Mouse (Mus musculus) midbrain, embryonic 12.5 days (tissue): ENCODE results near the gene Sec24c. TPM values are rescaled to one million over a fixed set of nuclear protein-coding genes. Genes with fewer than 3 reads are reported as not detected.

Experiments
- ATAC-seq: fragments of 200-750 bp; cut with Nextera tagmentation; 2 replicates; pipeline ENCODE4 v1.8.0; 2017; ENCODE audit warnings: low read depth, moderate TSS enrichment, moderate library complexity; ENCODE audit not compliant: low FRiP score
- H3K27ac ChIP-seq: fragments of 300-500 bp; sonication (generic); replicated peaks from 2 replicates; pipeline ENCODE4 v1.5.1; 2016; ENCODE audit warnings: mild to moderate bottlenecking
- H3K27me3 ChIP-seq: fragments of 300-500 bp; sonication (generic); 2 replicates; pipeline ENCODE4 v1.6.1; 2016; ENCODE audit warnings: mild to moderate bottlenecking
- H3K36me3 ChIP-seq: fragments of 300-500 bp; sonication (generic); 2 replicates; pipeline ENCODE4 v1.6.1; 2016
- H3K4me1 ChIP-seq: fragments of 300-500 bp; sonication (generic); 2 replicates; pipeline ENCODE4 v1.6.1; 2016
- H3K4me2 ChIP-seq: fragments of 300-500 bp; sonication (generic); replicated peaks from 2 replicates; pipeline ENCODE4 v1.6.1; 2016; ENCODE audit warnings: mild to moderate bottlenecking, moderate library complexity
- H3K4me3 ChIP-seq: fragments of 300-500 bp; sonication (generic); 2 replicates; pipeline ENCODE4 v1.5.1; 2016; ENCODE audit warnings: mild to moderate bottlenecking
- H3K9ac ChIP-seq: fragments of 300-500 bp; sonication (generic); replicated peaks from 2 replicates; pipeline ENCODE4 v1.6.1; 2016; ENCODE audit warnings: mild to moderate bottlenecking, moderate library complexity
- H3K9me3 ChIP-seq: fragments of 300-500 bp; sonication (generic); 2 replicates; pipeline ENCODE4 v1.6.1; 2016; ENCODE audit warnings: mild to moderate bottlenecking
- WGBS: fragments of 180-500 bp; shearing (Covaris S2); methylation state at CpG from one replicate; pipeline ENCODE4 v1.1.7; 2016; 5-methylcytosine and 5-hydroxymethylcytosine counted together
- polyA plus RNA-seq: library from polyadenylated mRNA; unstranded; fragments of >200 nt; fragmentation: Nextera tagmentation; extraction: Ambion mirVana; gene quantifications from 2 replicates; pipeline ENCODE4 v1.2.1, GENCODE M21; 2016

Gene Sec24c
- polyA plus RNA-seq, 1 experiment from 2014 or later: 97.5 TPM

DNA sequence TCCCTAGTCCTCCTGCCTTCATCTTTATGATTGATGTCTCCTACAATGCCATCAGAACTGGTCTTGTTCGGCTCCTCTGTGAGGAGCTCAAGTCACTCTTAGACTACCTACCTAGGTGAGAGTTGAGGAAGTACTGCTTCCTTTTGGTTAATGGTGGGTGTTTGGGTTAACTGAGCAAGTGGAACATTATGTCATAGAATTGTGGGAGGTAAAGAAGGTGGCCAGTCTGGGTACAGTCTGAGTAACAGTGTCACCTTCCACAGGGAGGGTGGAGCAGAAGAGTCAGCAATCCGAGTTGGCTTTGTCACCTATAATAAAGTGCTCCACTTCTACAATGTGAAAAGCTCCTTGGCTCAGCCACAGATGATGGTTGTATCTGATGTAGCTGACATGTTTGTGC, 14.9 kb downstream of the Sec24c start:
- H3K9ac ChIP-seq: no peak overlapping the region
- H3K4me3 ChIP-seq: no peak overlapping the region
- H3K4me1 ChIP-seq: peaks cover 2% of the 10 kb centered on the region; the same call in 1 of the 2 replicates
- H3K27ac ChIP-seq: no peak overlapping the region
- 92% methylated on average over 2 of the region's 2 CpGs for WGBS
- H3K4me2 ChIP-seq: no peak overlapping the region
- no peaks in the 10 kb centered on the region for H3K27me3 ChIP-seq
- no peaks in the 10 kb centered on the region for H3K9me3 ChIP-seq
- no peak for ATAC-seq
- H3K36me3 ChIP-seq: peaks cover 99% of the 10 kb centered on the region

- WGBS: 95% methylated on average over 6 of the region's 6 CpGs
- H3K36me3 ChIP-seq: peaks cover 76% of the 10 kb centered on the region
Measured at GRCm38 (mm10) chr14:20691772-20692171, 17.7 kb downstream of the Sec24c start.

GRCm38 (mm10) chr14:20693589-20694101, 19.5 kb downstream of the Sec24c start:
- Histone ChIP-seq H3K27ac (no peak overlapping the region), H3K4me2 (no peak overlapping the region), H3K4me3 (no peak overlapping the region), H3K36me3 (peaks cover 57% of the 10 kb centered on the region), H3K4me1 (peaks cover 37% of the 10 kb centered on the region), H3K9ac (no peak overlapping the region), H3K27me3 (no peaks in the 10 kb centered on the region), H3K9me3 (no peaks in the 10 kb centered on the region)
- ATAC-seq: no peak
- WGBS: 95% methylated on average over 10 of the region's 10 CpGs

More at GRCm38 (mm10) chr14:20691772-20692171, 17.7 kb downstream of the Sec24c start:
- H3K27me3 ChIP-seq: no peaks in the 10 kb centered on the region
- H3K9me3 ChIP-seq: no peaks in the 10 kb centered on the region
- H3K27ac ChIP-seq: no peak overlapping the region
- no peak overlapping the region for H3K4me2 ChIP-seq
- no peak overlapping the region for H3K9ac ChIP-seq
- peaks cover 20% of the 10 kb centered on the region for H3K4me1 ChIP-seq
- ATAC-seq: no peak
- H3K4me3 ChIP-seq: no peak overlapping the region

GRCm38 (mm10) chr14:20694185-20694883, 20.2 kb downstream of the Sec24c start:
- Histone ChIP-seq H3K27me3 (no peaks in the 10 kb centered on the region), H3K9me3 (no peaks in the 10 kb centered on the region), H3K36me3 (peaks cover 50% of the 10 kb centered on the region), H3K4me2 (peak overlapping the region; percentile 87), H3K27ac (peak overlapping the region; percentile 97), H3K4me3 (peak overlapping the region; percentile 90), H3K9ac (peak overlapping the region; percentile 91), H3K4me1 (peaks cover 40% of the 10 kb centered on the region)
- 52% methylated on average over 13 of the region's 13 CpGs for WGBS
- peak; percentile 61 for ATAC-seq

GRCm38 (mm10) chr14:20694884-20695760, 21.0 kb downstream of the Sec24c start, which contains the start of gene Fut11:
TSS of gene Fut11 (plus strand) at chr14:20694968.
- Histone ChIP-seq H3K4me1 (peaks cover 45% of the 10 kb centered on the region), H3K36me3 (peaks cover 43% of the 10 kb centered on the region), H3K4me2 (peak within 1 kb of the TSS; percentile 87), H3K27ac (peak within 1 kb of the TSS; percentile 97), H3K9me3 (no peaks in the 10 kb centered on the region), H3K9ac (peak within 1 kb of the TSS; percentile 91), H3K27me3 (no peaks in the 10 kb centered on the region), H3K4me3 (peak within 1 kb of the TSS; percentile 90)
- under 1% methylated on average over 111 of the region's 111 CpGs for WGBS
- peak; percentile 94 for ATAC-seq

GRCm38 (mm10) chr14:20695761-20696520, 21.8 kb downstream of the Sec24c start:
- no peak for ATAC-seq
- 15% methylated on average over 27 of the region's 27 CpGs for WGBS
- Histone ChIP-seq H3K9ac (peak overlapping the region; percentile 91), H3K4me2 (peak overlapping the region; percentile 87), H3K27me3 (no peaks in the 10 kb centered on the region), H3K36me3 (peaks cover 35% of the 10 kb centered on the region), H3K9me3 (no peaks in the 10 kb centered on the region), H3K4me1 (peaks cover 51% of the 10 kb centered on the region), H3K4me3 (peak overlapping the region; percentile 90), H3K27ac (peak overlapping the region; percentile 97)

DNA sequence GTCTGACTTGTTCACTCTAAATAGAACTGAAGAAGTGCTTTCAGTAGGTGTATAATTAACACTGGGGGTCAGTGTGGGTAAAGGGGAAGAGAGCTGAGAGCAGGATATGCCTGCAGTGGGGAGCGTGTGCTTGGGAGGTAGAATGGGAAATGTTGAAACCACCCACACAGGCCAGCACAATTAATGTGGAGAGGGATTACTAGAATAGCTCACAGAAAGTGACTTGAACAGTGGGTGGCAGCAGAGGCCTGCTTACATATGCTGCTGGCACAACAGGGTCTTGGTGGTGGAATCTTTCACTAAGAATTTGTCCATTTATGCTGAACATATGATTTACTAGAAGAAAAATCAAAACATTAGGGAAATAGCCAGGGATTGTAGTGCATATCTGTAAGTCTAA, 22.9 kb downstream of the Sec24c start:
- Histone ChIP-seq H3K4me3 (peak overlapping the region; percentile 90), H3K27ac (no peak overlapping the region; the same call in 1 of the 2 replicates), H3K4me1 (peaks cover 60% of the 10 kb centered on the region), H3K27me3 (no peaks in the 10 kb centered on the region), H3K36me3 (peaks cover 25% of the 10 kb centered on the region), H3K4me2 (peak overlapping the region; percentile 87), H3K9me3 (no peaks in the 10 kb centered on the region), H3K9ac (peak overlapping the region; percentile 91; the same call in 1 of the 2 replicates)
- WGBS: 15% methylated on average over 1 of the region's 1 CpGs
- no peak for ATAC-seq

DNA sequence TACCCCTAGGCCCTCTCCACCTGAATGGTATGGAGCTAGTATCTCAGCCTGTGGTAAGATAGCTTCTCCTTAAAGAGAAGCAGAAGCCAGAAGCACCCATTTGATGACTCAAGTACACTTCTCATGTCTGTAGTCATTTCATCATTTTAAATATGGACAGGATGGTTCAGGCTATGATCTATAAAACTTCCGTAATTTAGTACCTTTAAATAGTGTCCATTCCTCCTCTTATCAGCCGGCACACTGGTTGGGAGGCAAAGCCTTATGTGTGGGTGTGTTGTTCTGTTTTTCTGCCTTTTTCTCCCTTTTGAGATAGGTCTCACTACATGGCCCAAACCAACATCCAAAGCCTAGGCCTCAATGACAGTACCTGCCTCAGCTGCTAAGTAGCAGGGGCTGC, 24.4 kb downstream of the Sec24c start:
- 0 out of 2 replicates have a peak overlapping the region, but pooled peaks have one; percentile 5 for H3K4me3 ChIP-seq
- peaks cover 9% of the 10 kb centered on the region for H3K36me3 ChIP-seq
- H3K9ac ChIP-seq: peak overlapping the region; percentile 31; the same call in 1 of the 2 replicates
- WGBS: 92% methylated on average over 2 of the region's 2 CpGs
- peaks cover 64% of the 10 kb centered on the region for H3K4me1 ChIP-seq
- peak overlapping the region; percentile 87; the same call in 1 of the 2 replicates for H3K4me2 ChIP-seq
- no peak overlapping the region for H3K27ac ChIP-seq
- no peaks in the 10 kb centered on the region for H3K27me3 ChIP-seq
- ATAC-seq: no peak
- H3K9me3 ChIP-seq: no peaks in the 10 kb centered on the region

DNA sequence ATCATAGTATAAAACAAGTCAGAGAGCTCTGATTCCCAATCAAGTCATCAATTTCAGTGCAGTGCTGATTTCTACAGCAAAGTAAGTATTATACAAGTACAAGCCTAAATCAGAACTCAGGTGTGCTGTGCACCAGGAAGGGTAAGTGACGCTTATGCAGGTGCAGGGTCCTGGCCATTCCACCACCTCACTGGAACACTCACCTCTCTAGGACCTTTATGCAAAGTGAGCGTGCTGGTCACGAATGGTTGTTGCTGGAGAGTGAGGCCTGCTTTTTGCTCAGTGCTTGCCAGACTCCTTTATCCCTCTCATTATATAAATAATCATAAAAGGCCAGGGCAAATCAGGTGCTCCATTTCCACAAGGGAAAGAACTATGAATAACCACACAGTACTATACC, 26.3 kb downstream of the Sec24c start:
- peaks cover 61% of the 10 kb centered on the region for H3K4me1 ChIP-seq
- no peaks in the 10 kb centered on the region for H3K27me3 ChIP-seq
- ATAC-seq: no peak
- H3K4me3 ChIP-seq: no peak overlapping the region
- H3K36me3 ChIP-seq: peaks cover 11% of the 10 kb centered on the region
- H3K27ac ChIP-seq: no peak overlapping the region
- no peak overlapping the region for H3K4me2 ChIP-seq
- H3K9me3 ChIP-seq: no peaks in the 10 kb centered on the region
- H3K9ac ChIP-seq: no peak overlapping the region
- WGBS: 89% methylated on average over 3 of the region's 3 CpGs

DNA sequence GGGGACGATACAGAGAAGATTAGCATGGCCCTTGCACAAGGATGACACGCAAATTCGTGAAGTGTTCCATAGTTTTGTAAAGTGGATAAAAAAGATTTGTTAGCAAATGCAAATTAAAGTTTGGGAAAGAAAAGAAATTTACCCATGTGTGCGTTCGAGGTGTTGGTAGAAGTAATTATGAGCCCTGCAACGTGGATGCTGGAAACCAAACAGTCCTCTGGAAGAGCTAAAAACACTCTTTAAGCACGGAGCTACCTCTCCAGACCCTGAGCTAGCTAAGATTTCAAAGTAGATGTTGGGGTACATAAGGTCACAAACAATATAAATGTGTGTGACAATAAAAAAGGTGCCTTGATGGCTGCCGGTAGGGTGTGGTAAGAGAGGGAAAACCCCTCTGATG, 27.4 kb downstream of the Sec24c start:
- no peaks in the 10 kb centered on the region for H3K27me3 ChIP-seq
- H3K4me3 ChIP-seq: peak overlapping the region; percentile 63; the same call in 1 of the 2 replicates
- peak overlapping the region; percentile 72 for H3K4me2 ChIP-seq
- no peak for ATAC-seq
- no peaks in the 10 kb centered on the region for H3K9me3 ChIP-seq
- H3K27ac ChIP-seq: no peak overlapping the region
- peaks cover 15% of the 10 kb centered on the region for H3K36me3 ChIP-seq
- H3K4me1 ChIP-seq: peaks cover 51% of the 10 kb centered on the region
- H3K9ac ChIP-seq: no peak overlapping the region
- WGBS: 82% methylated on average over 8 of the region's 8 CpGs

GRCm38 (mm10) chr14:20702096-20702740, 28.1 kb downstream of the Sec24c start:
- H3K27ac ChIP-seq: peak overlapping the region; percentile 81
- H3K4me2 ChIP-seq: peak overlapping the region; percentile 72
- 16% methylated on average over 15 of the region's 15 CpGs for WGBS
- ATAC-seq: peak; percentile 13; the same call in 1 of the 2 replicates
- peak overlapping the region; percentile 63 for H3K4me3 ChIP-seq
- peaks cover 44% of the 10 kb centered on the region for H3K4me1 ChIP-seq
- H3K9me3 ChIP-seq: no peaks in the 10 kb centered on the region
- peaks cover 15% of the 10 kb centered on the region for H3K36me3 ChIP-seq
- H3K27me3 ChIP-seq: no peaks in the 10 kb centered on the region
- peak overlapping the region; percentile 71 for H3K9ac ChIP-seq
